In genomic region chr13:56588454-56589117, GRCm38 (mm10) we compare ENCODE assay signal across 13 mouse cellular contexts. TPM values are rescaled to one million over a fixed set of nuclear protein-coding genes. Genes with fewer than 3 reads are reported as not detected.
DNase-seq lines count a peak whose midpoint lies in the region; ATAC-seq and TF ChIP-seq lines count a peak whose summit lies in the region.
"Had no signal": no experiment of that assay in that cellular context is flagged by ENCODE, and none has a peak within 500 bp of the region (broad histone marks: within the 10 kb centered on the region; RNA-seq: fewer than 3 reads in every experiment).

No protein-coding gene starts in this region.

- no peaks in the 10 kb centered on the region for H3K36me3 ChIP-seq in heart, embryonic 11.5 days (ENCODE audit: control insufficient read depth, insufficient read depth, low read length)
- no peaks in the 10 kb centered on the region for H3K36me3 ChIP-seq in lung, postnatal 0 days (ENCODE audit: insufficient read depth, low read length)

- H3K27ac ChIP-seq in heart, embryonic 11.5 days (ENCODE audit: low read depth, low read length) = no peak overlapping the region
- no peak overlapping the region for H3K27ac ChIP-seq in lung, postnatal 0 days (ENCODE audit: low read length)

- intact Hi-C loops in gastrocnemius, postnatal 14 days (cut with DNase I; ENCODE audit: low total_unique reads) = no loop called here
- intact Hi-C loops in left cerebral cortex, postnatal 36 days (cut with DNase I) = no loop called here
- intact Hi-C loops in left cerebral cortex, postnatal 25 days (cut with DNase I) = no loop called here

- H3K4me1 ChIP-seq in heart, embryonic 11.5 days (ENCODE audit: control insufficient read depth, insufficient read depth, low read length) = peaks cover 25% of the 10 kb centered on the region
- H3K4me1 ChIP-seq in lung, postnatal 0 days (ENCODE audit: insufficient read depth, low read depth, low read length) = peaks cover 5% of the 10 kb centered on the region

- no peaks in the 10 kb centered on the region for H3K27me3 ChIP-seq in heart, embryonic 11.5 days (ENCODE audit: control insufficient read depth, insufficient read depth, low read length)
- H3K27me3 ChIP-seq in lung, postnatal 0 days (replicated peaks; ENCODE audit: insufficient read depth, low read length) = no peaks in the 10 kb centered on the region
- H3K27me3 ChIP-seq: Patski had no signal

- TF ChIP-seq CTCF in lung, postnatal 0 days (IDR thresholded peaks at IDR 0.05) = no peak

- peak; percentile 66 to 72 for DNase-seq in heart, adult 18-20 months
- peak; percentile 51 for DNase-seq in 3T3-L1 (ENCODE audit: low read depth, low spot score)
- peak; percentile 65 for DNase-seq in gastrocnemius, postnatal 14 days
- peak; percentile 61 for DNase-seq in lung, postnatal 0 days (ENCODE audit: low spot score)
- DNase-seq in left cerebral cortex, postnatal 36 days (ENCODE audit: low spot score in 2 of 2) = no peak
- no peak for DNase-seq in cerebellum, adult 8-10 months
- DNase-seq in left cerebral cortex, postnatal 25 days (ENCODE audit: low spot score in 2 of 2) = no peak
- DNase-seq: embryo, embryonic 11 days; kidney, postnatal 10 days had no signal

- no peak overlapping the region for H3K9ac ChIP-seq in heart, embryonic 11.5 days (ENCODE audit: low read depth, low read length)
- no peak overlapping the region for H3K9ac ChIP-seq in lung, postnatal 0 days (replicated peaks; ENCODE audit: low read depth)

- TF ChIP-seq EP300 in lung, postnatal 0 days (IDR thresholded peaks at IDR 0.05) = no peak

- no peak overlapping the region for H3K4me2 ChIP-seq in heart, embryonic 11.5 days
- H3K4me2 ChIP-seq in lung, postnatal 0 days (replicated peaks; ENCODE audit: low read depth, low read length) = no peak overlapping the region

- no peak for ATAC-seq in heart, embryonic 11.5 days (replicated peaks; ENCODE audit: insufficient number of reproducible peaks, low FRiP score, low TSS enrichment)
- ATAC-seq in lung, postnatal 0 days = peak; percentile 59
- ATAC-seq: Patski had no signal

- 66% methylated on average over 14 of the region's 14 CpGs for WGBS in heart, embryonic 11.5 days (ENCODE audit: insufficient replicate concordance)
- WGBS in lung, postnatal 0 days = 37% methylated on average over 14 of the region's 14 CpGs

- no peaks in the 10 kb centered on the region for H3K9me3 ChIP-seq in heart, embryonic 11.5 days (replicated peaks; ENCODE audit: control insufficient read depth, low read length)
- H3K9me3 ChIP-seq in lung, postnatal 0 days (ENCODE audit: low read length) = no peaks in the 10 kb centered on the region

- H3K4me3 ChIP-seq in heart, embryonic 11.5 days (ENCODE audit: low read depth, low read length) = no peak overlapping the region
- no peak overlapping the region for H3K4me3 ChIP-seq in lung, postnatal 0 days (ENCODE audit: low read depth, low read length)
- H3K4me3 ChIP-seq: myocyte had no signal

RNA-seq across cellular contexts. Expression of gene Tgfbi, which starts 20.7 kb away (rescaled TPM):
- 10 to 100 TPM; 19.5 to 22.9 TPM for total RNA-seq in heart, adult 18-20 months (2021)
- 65.0 and 94.5 TPM in 2 replicates for polyA plus RNA-seq in heart, embryonic 11.5 days (2014; fragmentation: Nextera tagmentation; extraction: Ambion mirVana)
- total RNA-seq in gastrocnemius, postnatal 14 days (2021) = 10 to 100 TPM; 33.5 to 45.6 TPM
- 408 and 422 TPM in 2 replicates for polyA plus RNA-seq in lung, postnatal 0 days (2015; fragmentation: Nextera tagmentation; extraction: Ambion mirVana)
- 1 to 10 TPM; 2.9 to 4.3 TPM for total RNA-seq in left cerebral cortex, postnatal 36 days (2021)
- total RNA-seq in left cerebral cortex, postnatal 25 days (2021) = 1 to 10 TPM; 3.8 to 4.1 TPM

RNA-seq across cellular contexts. Expression of gene Lect2, which starts 40.3 kb away (rescaled TPM):
- not detected for total RNA-seq in heart, adult 18-20 months (2021)
- polyA plus RNA-seq in heart, embryonic 11.5 days (2014; fragmentation: Nextera tagmentation; extraction: Ambion mirVana) = 0.37 and 1.1 TPM in 2 replicates
- total RNA-seq in gastrocnemius, postnatal 14 days (2021) = not detected
- not detected in 2 replicates for polyA plus RNA-seq in lung, postnatal 0 days (2015; fragmentation: Nextera tagmentation; extraction: Ambion mirVana)
- total RNA-seq in left cerebral cortex, postnatal 36 days (2021) = not detected
- not detected for total RNA-seq in left cerebral cortex, postnatal 25 days (2021)
- polyA plus RNA-seq: limb, embryonic 14.5 days; myocyte; Patski had no signal

Comparison
In these comparisons a context has a peak if more than half of its experiments do, and no peak if none do; other contexts are left out.
1. DNase-seq: peak in heart, adult 18-20 months (2 of 2), 3T3-L1 (single experiment), gastrocnemius, postnatal 14 days (single experiment) and lung, postnatal 0 days (single experiment); none in left cerebral cortex, postnatal 36 days (0 of 2), cerebellum, adult 8-10 months (single experiment) and left cerebral cortex, postnatal 25 days (0 of 2).